Mouse (Mus musculus): Measurements from ENCODE around the gene Dffa.
"Not testable (repeated sequence)": the region's sequence is repeated elsewhere in the genome, so short reads cannot be mapped to it uniquely, and the experiment has no call there.

Dffa gene

GRCm38 (mm10) chr4:149098571-149098970 is 5.4 kb upstream of the Dffa start:
- no peak for DNase-seq (ENCODE audit: low spot score in 2 of 2)

GRCm38 (mm10) chr4:149099369-149100017 is 4.5 kb upstream of the Dffa start, which contains the start of gene Pex14:
TSS of gene Pex14 (minus strand) at chr4:149099876.
- DNase-seq (ENCODE audit: low spot score in 2 of 2), result peak; percentile 84 to 86

GRCm38 (mm10) chr4:149100449-149100848 is 3.5 kb upstream of the Dffa start:
- not testable (repeated sequence) for DNase-seq (ENCODE audit: low spot score in 2 of 2)

- no peak for DNase-seq (ENCODE audit: low spot score in 2 of 2)
These were observed 2.5 kb upstream of the Dffa start for GRCm38 (mm10) chr4:149101456-149101855.

- not testable (repeated sequence) for DNase-seq (ENCODE audit: low spot score in 2 of 2)
These were observed 16.1 kb downstream of the Dffa start for GRCm38 (mm10) chr4:149119978-149120562.

GRCm38 (mm10) chr4:149123432-149123831 is 19.5 kb downstream of the Dffa start:
- DNase-seq (ENCODE audit: low spot score in 2 of 2), result no peak

GRCm38 (mm10) chr4:149125341-149126114 is 21.6 kb downstream of the Dffa start:
- DNase-seq (ENCODE audit: low spot score in 2 of 2), result no peak

- DNase-seq (ENCODE audit: low spot score in 2 of 2), result no peak
These were observed 22.2 kb downstream of the Dffa start for GRCm38 (mm10) chr4:149126115-149126509.

- DNase-seq (ENCODE audit: low spot score in 2 of 2), result no peak
These were observed 22.7 kb downstream of the Dffa start, which contains the start of gene Cort for GRCm38 (mm10) chr4:149126663-149127062. TSS of gene Cort (minus strand) at chr4:149126763.

GRCm38 (mm10) chr4:149128467-149128866 is 24.5 kb downstream of the Dffa start:
- DNase-seq (ENCODE audit: low spot score in 2 of 2), result no peak

GRCm38 (mm10) chr4:149131021-149131752 is 27.2 kb downstream of the Dffa start:
- no peak for DNase-seq (ENCODE audit: low spot score in 2 of 2)

GRCm38 (mm10) chr4:149131789-149132565 is 28.0 kb downstream of the Dffa start:
- DNase-seq (ENCODE audit: low spot score in 2 of 2), result no peak

GRCm38 (mm10) chr4:149133395-149133794 is 29.4 kb downstream of the Dffa start:
- no peak for DNase-seq (ENCODE audit: low spot score in 2 of 2)

- no peak for DNase-seq (ENCODE audit: low spot score in 2 of 2)
These were observed 32.3 kb downstream of the Dffa start for GRCm38 (mm10) chr4:149136116-149136850.

- DNase-seq (ENCODE audit: low spot score in 2 of 2), result peak; percentile 79 to 85
These were observed 33.2 kb downstream of the Dffa start, which contains the start of gene Cenps for GRCm38 (mm10) chr4:149136982-149137770. TSS of gene Cenps (minus strand) at chr4:149137629.

- DNase-seq (ENCODE audit: low spot score in 2 of 2), result no peak
These were observed 34.6 kb downstream of the Dffa start for GRCm38 (mm10) chr4:149138515-149138914.

GRCm38 (mm10) chr4:149143594-149143993 is 39.6 kb downstream of the Dffa start:
- DNase-seq (ENCODE audit: low spot score in 2 of 2), result no peak

- DNase-seq (ENCODE audit: low spot score in 2 of 2), result peak; percentile 63 to 85
These were observed 40.5 kb downstream of the Dffa start for GRCm38 (mm10) chr4:149144459-149144858.

- DNase-seq (ENCODE audit: low spot score in 2 of 2), result no peak
These were observed 41.2 kb downstream of the Dffa start for GRCm38 (mm10) chr4:149145151-149145550.

- DNase-seq (ENCODE audit: low spot score in 2 of 2), result no peak
These were observed 43.6 kb downstream of the Dffa start for GRCm38 (mm10) chr4:149147528-149147927.

Data from frontal cortex, postnatal 14 days (tissue).